Mouse (Mus musculus) embryonic fibroblast, embryonic 13.5 days (primary cell): Measurements from ENCODE around the gene Psmb10. TPM values are rescaled to one million over a fixed set of nuclear protein-coding genes. Genes with fewer than 3 reads are reported as not detected.

ENCODE experiments used
- H3K27ac ChIP-seq: 2 replicates; pipeline ENCODE4 v1.5.1; 2012; ENCODE audit warnings: low read length, control low read depth, inconsistent platforms; ENCODE audit not compliant: insufficient read depth
- H3K4me1 ChIP-seq: 2 replicates; pipeline ENCODE4 v1.6.1; 2011; ENCODE audit warnings: low read length; ENCODE audit not compliant: control insufficient read depth, insufficient read depth
- H3K4me3 ChIP-seq: 2 replicates; pipeline ENCODE4 v1.5.1; 2011; ENCODE audit warnings: mild to moderate bottlenecking, control low read depth, low read length; ENCODE audit not compliant: insufficient read depth
- CTCF ChIP-seq: IDR thresholded peaks from 2 replicates; pipeline ENCODE4 v1.5.1; 2011; ENCODE audit warnings: mild to moderate bottlenecking, control low read depth, low read length, moderate library complexity, borderline replicate concordance; ENCODE audit not compliant: insufficient read depth
- POLR2A ChIP-seq: IDR thresholded peaks from 2 replicates; pipeline ENCODE4 v1.6.1; 2011; ENCODE audit warnings: low read depth, mild to moderate bottlenecking, control low read depth, low read length, moderate library complexity
- polyA plus RNA-seq: library from polyadenylated mRNA; stranded (reverse); fragments of >200 nt; gene quantifications from 2 replicates; pipeline ENCODE4 v1.2.4, GENCODE M21; 2011; ENCODE audit warnings: low read depth; ENCODE audit not compliant: missing spikeins, insufficient read length

Psmb10 gene
- polyA plus RNA-seq, 1 experiment: 30.5 TPM

GRCm38 (mm10) chr8:105890870-105891269 lies 47.4 kb downstream of the Psmb10 start:
- H3K4me1 ChIP-seq: no peaks in the 10 kb centered on the region
- no peak for TF ChIP-seq CTCF
- TF ChIP-seq POLR2A: no peak
- H3K27ac ChIP-seq: no peak overlapping the region
- no peak overlapping the region for H3K4me3 ChIP-seq

- no peaks in the 10 kb centered on the region for H3K4me1 ChIP-seq
- TF ChIP-seq CTCF (no peak), POLR2A (no peak)
- H3K4me3 ChIP-seq: no peak overlapping the region
- H3K27ac ChIP-seq: no peak overlapping the region
Measured at GRCm38 (mm10) chr8:105889756-105890465, 48.3 kb downstream of the Psmb10 start.

Other genes with a start within 250 kb of the Psmb10 start
- 24.6 and 26.5 TPM in 2 replicates for gene Acd, start 237.3 kb downstream of the Psmb10 start, polyA plus RNA-seq
- gene Pard6a, start 237.3 kb downstream of the Psmb10 start, polyA plus RNA-seq: 7.9 and 15.8 TPM in 2 replicates
- gene 4933405L10Rik, start 230.8 kb downstream of the Psmb10 start, polyA plus RNA-seq: not detected in 2 replicates
- 5.9 and 9.1 TPM in 2 replicates for gene Enkd1, start 230.2 kb downstream of the Psmb10 start, polyA plus RNA-seq
- 4.7 and 5.6 TPM in 2 replicates for gene Gfod2, start 179.8 kb downstream of the Psmb10 start, polyA plus RNA-seq
- gene Ranbp10, start 111.1 kb downstream of the Psmb10 start, polyA plus RNA-seq: 18.4 and 18.6 TPM in 2 replicates
- not detected in 2 replicates for gene Tsnaxip1, start 110.7 kb downstream of the Psmb10 start, polyA plus RNA-seq
- gene Cenpt, start 85.2 kb downstream of the Psmb10 start, polyA plus RNA-seq: 35.4 and 40.3 TPM in 2 replicates
- gene Thap11, start 83.3 kb downstream of the Psmb10 start, polyA plus RNA-seq: 22.1 and 22.6 TPM in 2 replicates
- gene Nutf2, start 77.9 kb downstream of the Psmb10 start, polyA plus RNA-seq: 90.4 and 119 TPM in 2 replicates
- 45.5 and 51.8 TPM in 2 replicates for gene Edc4, start 57.6 kb downstream of the Psmb10 start, polyA plus RNA-seq
- 1.1 and 1.2 TPM in 2 replicates for gene Nrn1l, start 44.9 kb downstream of the Psmb10 start, polyA plus RNA-seq
- 28.9 and 30.5 TPM in 2 replicates for gene Pskh1, start 38.0 kb downstream of the Psmb10 start, polyA plus RNA-seq
- gene Ctrl, start 4.6 kb downstream of the Psmb10 start, polyA plus RNA-seq: not detected in 2 replicates
- 2.3 and 3.9 TPM in 2 replicates for gene Lcat, start 4.9 kb upstream of the Psmb10 start, polyA plus RNA-seq
- gene Slc12a4, start 27.7 kb upstream of the Psmb10 start, polyA plus RNA-seq: 60.2 and 82.1 TPM in 2 replicates
- gene Dpep3, start 41.0 kb upstream of the Psmb10 start, polyA plus RNA-seq: not detected in 2 replicates
- gene Dus2, start 52.9 kb upstream of the Psmb10 start, polyA plus RNA-seq: 13.4 and 17.4 TPM in 2 replicates
- not detected in 2 replicates for gene Dpep2nb, start 67.5 kb upstream of the Psmb10 start, polyA plus RNA-seq
- gene Ddx28, start 73.4 kb upstream of the Psmb10 start, polyA plus RNA-seq: 7.3 and 8.8 TPM in 2 replicates
- 69.6 and 78.6 TPM in 2 replicates for gene Nfatc3, start 120.4 kb upstream of the Psmb10 start, polyA plus RNA-seq
- 2.1 and 3.9 TPM in 2 replicates for gene Esrp2, start 198.5 kb upstream of the Psmb10 start, polyA plus RNA-seq
- 30.0 and 40.9 TPM in 2 replicates for gene Pla2g15, start 212.0 kb upstream of the Psmb10 start, polyA plus RNA-seq
- gene Slc7a6, start 230.4 kb upstream of the Psmb10 start, polyA plus RNA-seq: 57.4 and 59.3 TPM in 2 replicates